Mouse (Mus musculus): ENCODE data around the gene Gm15097. TPM values are rescaled to one million over a fixed set of nuclear protein-coding genes. Genes with fewer than 3 reads are reported as not detected.
"Not testable (repeated sequence)": the region's sequence is repeated elsewhere in the genome, so short reads cannot be mapped to it uniquely, and the experiment has no call there.

Gm15097 gene
- total RNA-seq (2021) (not detected), polyA plus RNA-seq (2012; rRNA removed) (not detected in 2 replicates)
- long read RNA-seq: 0 reads

DNA sequence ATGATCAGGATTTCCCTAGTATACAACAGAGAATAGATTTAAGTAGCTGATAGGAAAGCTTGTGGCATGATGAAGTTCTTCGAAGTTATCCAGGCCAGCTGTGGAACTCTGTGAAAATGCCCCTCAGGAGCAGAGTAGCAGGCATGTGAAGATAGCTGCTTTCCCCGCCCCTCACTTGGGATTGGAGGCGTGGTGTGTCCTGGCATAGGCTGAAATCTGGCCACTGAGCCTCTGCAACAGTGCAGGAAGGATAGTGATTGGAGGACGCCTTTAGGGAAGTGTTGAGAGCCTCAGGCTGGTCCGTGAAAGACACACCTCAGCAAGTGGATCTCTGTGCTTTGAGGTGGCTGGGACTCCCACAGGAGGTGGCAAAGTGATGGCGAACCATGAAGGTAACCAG, at the start of gene Gm15097:
Gene Gm15097 (plus strand): TSS at position 301 of the 400 bp plus-strand sequence.
- DNase-seq; H3K4me1 ChIP-seq (ENCODE audit: control insufficient read depth, insufficient read depth, low read length); H3K27me3 ChIP-seq (ENCODE audit: control insufficient read depth, insufficient read depth, low read length); H3K79me2 ChIP-seq (replicated peaks; ENCODE audit: control insufficient read depth, insufficient read depth, low read length); H3K9ac ChIP-seq (ENCODE audit: low read depth, low read length); intact Hi-C loops (cut with DNase I); H3K36me3 ChIP-seq (ENCODE audit: control insufficient read depth, insufficient read depth, low read length); H3K27ac ChIP-seq; H3K4me3 ChIP-seq: not testable (repeated sequence)
- WGBS: no CpG with 5 or more reads among the region's 6 CpGs

DNA sequence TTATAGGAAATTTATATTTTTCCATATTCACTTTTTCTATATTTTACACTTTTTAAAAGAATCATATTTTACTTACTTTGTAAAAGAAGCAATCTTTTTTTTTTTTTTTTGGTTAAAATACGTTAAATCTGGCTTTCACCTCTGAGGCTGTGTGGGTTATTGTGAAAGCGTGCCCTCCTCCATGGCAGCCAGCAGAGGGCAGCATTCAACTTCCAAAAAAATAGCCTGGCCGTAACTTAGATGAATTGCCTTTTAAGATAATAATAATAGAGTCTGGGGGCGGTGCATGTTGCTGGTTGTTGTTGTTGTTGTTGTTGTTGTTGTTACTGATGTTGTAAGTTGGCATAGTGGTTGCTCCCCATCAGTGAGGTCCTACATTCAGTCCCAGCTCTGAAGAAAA, 21.4 kb upstream of the Gm15097 start:
- peak in 1 of 2 experiments; percentile 46 for DNase-seq
- intact Hi-C loops (cut with DNase I): not testable (repeated sequence)

DNA sequence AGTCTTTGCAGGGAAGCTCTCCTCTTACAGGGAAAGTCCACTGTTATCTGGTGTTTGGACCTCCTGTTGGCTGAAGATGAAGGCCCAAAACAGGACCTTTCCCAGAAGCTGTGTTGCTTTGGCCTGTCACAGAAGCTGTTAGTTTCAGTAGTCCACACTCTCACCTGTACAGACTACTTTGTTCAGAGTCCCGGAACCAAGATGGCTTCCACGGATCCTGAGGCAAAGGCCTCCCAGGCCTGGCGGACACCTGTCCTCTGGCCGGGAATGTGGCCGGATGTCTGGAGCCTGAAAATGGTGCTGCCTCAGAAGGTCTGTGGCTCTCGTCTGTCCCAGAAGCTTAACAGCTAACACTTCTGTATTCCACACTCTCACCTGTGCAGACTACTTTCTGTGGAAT, 26.9 kb downstream of the Gm15097 start:
- WGBS: 85% methylated on average over 6 of the region's 6 CpGs
- intact Hi-C loops (cut with DNase I); H3K27me3 ChIP-seq (ENCODE audit: control insufficient read depth, insufficient read depth, low read length); H3K4me3 ChIP-seq; H3K36me3 ChIP-seq (ENCODE audit: control insufficient read depth, insufficient read depth, low read length); H3K79me2 ChIP-seq (replicated peaks; ENCODE audit: control insufficient read depth, insufficient read depth, low read length); H3K9ac ChIP-seq (ENCODE audit: low read depth, low read length); H3K27ac ChIP-seq; DNase-seq; H3K4me1 ChIP-seq (ENCODE audit: control insufficient read depth, insufficient read depth, low read length): not testable (repeated sequence)

More for the DNA sequence above, 21.4 kb upstream of the Gm15097 start:
- not testable (repeated sequence) for H3K9ac ChIP-seq (ENCODE audit: low read depth, low read length); H3K27me3 ChIP-seq (ENCODE audit: control insufficient read depth, insufficient read depth, low read length); H3K4me1 ChIP-seq (ENCODE audit: control insufficient read depth, insufficient read depth, low read length); H3K27ac ChIP-seq; H3K4me3 ChIP-seq; H3K79me2 ChIP-seq (replicated peaks; ENCODE audit: control insufficient read depth, insufficient read depth, low read length); H3K36me3 ChIP-seq (ENCODE audit: control insufficient read depth, insufficient read depth, low read length)
- TF ChIP-seq CTCF (IDR thresholded peaks at IDR 0.05): peak; percentile 59
- WGBS: 36% methylated on average over 4 of the region's 4 CpGs

Other genes with a start within 250 kb of the Gm15097 start
- not detected for gene Gm10439, start 189.9 kb upstream of the Gm15097 start, total RNA-seq (2021)
- not detected in 2 replicates for gene Gm10439, start 189.9 kb upstream of the Gm15097 start, polyA plus RNA-seq (2012; rRNA removed)
- gene Gm15091, start 157.2 kb downstream of the Gm15097 start, total RNA-seq (2021): not detected
- not detected in 2 replicates for gene Gm15091, start 157.2 kb downstream of the Gm15097 start, polyA plus RNA-seq (2012; rRNA removed)

Measured in heart, adult 2 months (tissue).